Mouse (Mus musculus) embryonic facial prominence, embryonic 13.5 days (tissue): Measurements from ENCODE around the gene Ttc27. TPM values are rescaled to one million over a fixed set of nuclear protein-coding genes. Genes with fewer than 3 reads are reported as not detected.
A peak's percentile ranks its signal among the peaks of the same experiment; 100 is the strongest.

Experiments used
- ATAC-seq: fragments of 200-750 bp; cut with Nextera tagmentation; 2 replicates; pipeline ENCODE4 v1.8.0; 2017; ENCODE audit warnings: low read depth; ENCODE audit not compliant: insufficient number of reproducible peaks, insufficient read depth, low FRiP score, low TSS enrichment
- H3K27ac ChIP-seq: fragments of 300-500 bp; sonication (generic); 2 replicates; pipeline ENCODE4 v1.5.1; 2015; ENCODE audit warnings: moderate library complexity, mild to moderate bottlenecking, inconsistent platforms
- H3K27me3 ChIP-seq: fragments of 300-500 bp; sonication (generic); 2 replicates; pipeline ENCODE4 v1.6.1; 2015; ENCODE audit warnings: mild to moderate bottlenecking, inconsistent platforms
- H3K36me3 ChIP-seq: fragments of 300-500 bp; sonication (generic); 2 replicates; pipeline ENCODE4 v1.6.1; 2015; ENCODE audit warnings: mild to moderate bottlenecking, inconsistent platforms
- H3K4me1 ChIP-seq: fragments of 300-500 bp; sonication (generic); 2 replicates; pipeline ENCODE4 v1.6.1; 2015; ENCODE audit warnings: inconsistent platforms
- H3K4me2 ChIP-seq: fragments of 300-500 bp; sonication (generic); 2 replicates; pipeline ENCODE4 v1.6.1; 2015; ENCODE audit warnings: moderate library complexity, mild to moderate bottlenecking, inconsistent platforms
- H3K4me3 ChIP-seq: fragments of 300-500 bp; sonication (generic); 2 replicates; pipeline ENCODE4 v1.5.1; 2015; ENCODE audit warnings: mild to moderate bottlenecking, inconsistent platforms
- H3K9ac ChIP-seq: fragments of 300-500 bp; sonication (generic); 2 replicates; pipeline ENCODE4 v1.6.1; 2015; ENCODE audit warnings: mild to moderate bottlenecking, inconsistent platforms
- H3K9me3 ChIP-seq: fragments of 300-500 bp; sonication (generic); 2 replicates; pipeline ENCODE4 v1.6.1; 2016; ENCODE audit warnings: inconsistent platforms
- WGBS: fragments of 180-500 bp; shearing (Covaris S2); methylation state at CpG from one replicate; pipeline ENCODE4 v1.1.7; 2015; ENCODE audit warnings: mixed read lengths; 5-methylcytosine and 5-hydroxymethylcytosine counted together
- polyA plus RNA-seq: library from polyadenylated mRNA; unstranded; fragments of >200 nt; fragmentation: Nextera tagmentation; extraction: Ambion mirVana; gene quantifications from 2 replicates; pipeline ENCODE4 v1.2.1, GENCODE M21; 2015

The Ttc27 gene
- polyA plus RNA-seq, 1 experiment from 2014 or later: 29.1 TPM

DNA sequence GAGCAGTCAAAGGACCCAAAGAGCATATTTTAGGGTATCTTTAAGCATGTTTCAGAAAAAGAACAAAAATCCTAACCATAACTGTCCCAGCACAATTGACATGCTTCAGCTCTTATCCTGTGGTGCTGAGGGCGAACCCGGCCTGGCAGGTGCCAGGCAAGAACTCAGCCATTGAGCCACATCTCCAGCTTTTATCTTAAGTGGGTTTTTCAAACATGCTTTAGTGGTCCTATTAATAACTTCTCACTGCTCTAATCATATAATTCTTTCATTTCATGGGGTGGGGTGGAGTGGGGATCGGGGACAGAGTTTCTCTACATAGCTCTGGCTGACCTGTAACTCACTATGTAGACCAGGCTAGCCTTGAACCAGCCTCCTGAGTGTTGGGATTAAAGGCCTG lies 125.1 kb downstream of the Ttc27 start:
- Histone ChIP-seq H3K4me1 (peaks cover 12% of the 10 kb centered on the region), H3K4me2 (no peak overlapping the region), H3K9me3 (0 out of 2 replicates have a peak, but pooled peaks cover 2% of the 10 kb centered on the region), H3K27ac (no peak overlapping the region), H3K9ac (no peak overlapping the region), H3K36me3 (no peaks in the 10 kb centered on the region), H3K4me3 (no peak overlapping the region), H3K27me3 (no peaks in the 10 kb centered on the region)
- 96% methylated on average over 3 of the region's 3 CpGs for WGBS
- no peak for ATAC-seq

DNA sequence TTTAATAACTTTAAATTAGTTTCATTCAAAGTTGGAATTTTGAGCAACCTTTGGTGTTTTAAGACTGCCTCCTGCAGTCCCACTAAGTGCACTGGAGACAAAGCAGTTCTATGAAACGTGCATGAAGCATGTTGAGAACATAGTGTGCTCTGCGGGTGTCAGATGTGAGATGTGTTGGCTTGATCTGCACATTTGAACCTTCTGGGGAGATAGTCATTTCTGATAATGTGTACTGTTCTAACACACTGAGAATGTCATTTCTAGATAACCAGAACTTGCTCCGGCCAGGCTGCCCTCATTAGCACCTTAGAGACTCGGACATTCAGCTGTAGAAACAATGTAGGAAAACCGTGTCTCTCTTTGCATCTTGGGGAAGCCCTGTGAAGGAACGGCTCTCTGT lies 126.0 kb downstream of the Ttc27 start:
- Histone ChIP-seq H3K27me3 (no peaks in the 10 kb centered on the region), H3K36me3 (no peaks in the 10 kb centered on the region), H3K9ac (no peak overlapping the region), H3K4me2 (no peak overlapping the region), H3K4me3 (no peak overlapping the region), H3K9me3 (no peaks in the 10 kb centered on the region), H3K27ac (no peak overlapping the region), H3K4me1 (peaks cover 12% of the 10 kb centered on the region)
- 94% methylated on average over 6 of the region's 6 CpGs for WGBS
- ATAC-seq: no peak

DNA sequence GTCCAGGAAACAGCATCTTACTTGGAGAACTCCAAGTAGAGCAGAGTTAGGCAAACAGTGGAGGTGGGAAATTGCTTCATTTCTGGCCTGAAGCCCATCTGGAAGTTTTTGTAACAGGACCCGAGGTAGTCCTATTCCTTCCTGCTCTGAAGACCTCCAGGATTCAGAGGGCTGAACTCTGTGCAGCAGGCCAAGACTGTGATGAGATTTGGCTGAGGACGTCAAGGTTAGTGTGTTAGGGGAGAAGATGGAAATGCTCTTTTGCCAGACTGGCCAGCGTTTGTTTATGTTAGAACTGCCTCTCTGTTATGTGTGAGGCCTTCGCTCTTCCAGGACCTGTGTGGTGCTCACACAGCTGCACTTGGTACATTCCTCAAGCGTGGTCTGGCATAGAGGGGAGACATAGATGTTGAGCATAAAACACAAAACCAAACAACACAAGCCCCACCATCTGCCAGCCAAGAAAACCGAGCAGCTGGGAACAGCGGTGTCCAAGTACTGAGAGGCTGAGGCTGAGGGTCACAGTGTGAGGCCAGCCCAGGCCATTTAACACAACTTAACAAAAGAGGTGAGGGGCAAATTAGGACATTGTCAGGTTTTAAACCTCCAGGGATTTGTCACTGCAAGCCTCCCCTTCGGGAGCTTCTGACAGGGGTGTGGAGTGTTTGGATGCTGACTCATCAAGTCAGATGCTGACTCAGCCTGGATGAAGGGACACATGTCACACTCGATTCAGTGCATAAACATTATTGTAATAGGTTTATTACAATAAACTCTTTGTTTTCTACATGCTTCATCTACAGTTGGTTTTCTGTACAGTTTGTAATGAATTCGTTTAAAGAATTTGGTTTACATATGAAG lies 128.7 kb downstream of the Ttc27 start:
- Histone ChIP-seq H3K4me1 (peaks cover 12% of the 10 kb centered on the region), H3K9me3 (no peaks in the 10 kb centered on the region), H3K36me3 (no peaks in the 10 kb centered on the region), H3K4me3 (no peak overlapping the region), H3K4me2 (no peak overlapping the region), H3K9ac (no peak overlapping the region), H3K27ac (peak overlapping the region; percentile 35; the same call in 1 of the 2 replicates), H3K27me3 (no peaks in the 10 kb centered on the region)
- 59% methylated on average over 10 of the region's 10 CpGs for WGBS
- ATAC-seq: 0 out of 2 replicates have a peak, but pooled peaks have one; percentile 69

DNA sequence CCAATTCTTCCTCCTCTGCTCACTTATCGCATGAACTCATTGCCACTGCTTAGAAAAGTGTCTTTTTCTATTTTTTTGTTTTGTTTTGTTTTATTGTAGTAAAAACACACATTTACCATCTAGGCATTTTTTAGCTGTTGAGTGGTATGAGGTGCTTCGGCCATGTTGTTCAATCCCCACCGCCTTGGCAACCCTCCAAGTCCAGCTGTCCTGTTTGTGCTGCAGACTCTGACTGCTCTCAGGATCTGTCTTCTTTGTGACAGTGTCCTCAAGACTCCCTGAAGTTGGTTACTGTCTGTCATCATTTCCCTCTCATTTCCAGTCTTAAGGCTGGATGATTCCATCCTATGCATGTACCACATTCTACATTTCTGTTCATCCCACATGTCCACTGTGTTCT lies 132.7 kb downstream of the Ttc27 start:
- Histone ChIP-seq H3K4me3 (no peak overlapping the region), H3K9me3 (no peaks in the 10 kb centered on the region), H3K4me2 (no peak overlapping the region), H3K27me3 (no peaks in the 10 kb centered on the region), H3K27ac (no peak overlapping the region), H3K4me1 (peaks cover 12% of the 10 kb centered on the region), H3K36me3 (no peaks in the 10 kb centered on the region), H3K9ac (no peak overlapping the region)
- no peak for ATAC-seq
- 92% methylated on average over 3 of the region's 3 CpGs for WGBS

DNA sequence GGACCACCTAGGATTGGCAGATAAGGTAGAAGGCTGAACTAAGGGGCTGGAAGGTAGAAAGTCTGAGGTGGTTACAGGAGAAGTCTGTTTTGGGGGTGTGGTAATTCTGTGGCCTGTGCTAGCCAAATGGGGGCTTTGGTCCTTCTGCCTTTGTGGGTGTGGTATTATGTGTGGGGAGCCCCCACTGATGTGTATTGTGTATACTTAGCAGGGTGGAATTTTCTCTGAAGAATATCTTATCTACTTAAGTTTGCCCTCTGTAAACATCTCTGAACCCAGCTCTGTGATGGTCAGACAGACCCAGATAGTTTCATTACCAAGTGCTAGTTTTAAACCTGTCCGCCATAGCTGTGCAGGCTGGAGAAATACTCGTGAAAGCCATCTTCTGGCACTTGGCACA lies 141.8 kb downstream of the Ttc27 start:
- no peak overlapping the region for H3K9ac ChIP-seq
- H3K36me3 ChIP-seq: 0 out of 2 replicates have a peak, but pooled peaks cover 10% of the 10 kb centered on the region
- ATAC-seq: no peak
- no peaks in the 10 kb centered on the region for H3K9me3 ChIP-seq
- 85% methylated on average over 2 of the region's 2 CpGs for WGBS
- H3K4me2 ChIP-seq: no peak overlapping the region
- no peaks in the 10 kb centered on the region for H3K27me3 ChIP-seq
- H3K27ac ChIP-seq: no peak overlapping the region
- H3K4me1 ChIP-seq: peaks cover 28% of the 10 kb centered on the region
- no peak overlapping the region for H3K4me3 ChIP-seq

DNA sequence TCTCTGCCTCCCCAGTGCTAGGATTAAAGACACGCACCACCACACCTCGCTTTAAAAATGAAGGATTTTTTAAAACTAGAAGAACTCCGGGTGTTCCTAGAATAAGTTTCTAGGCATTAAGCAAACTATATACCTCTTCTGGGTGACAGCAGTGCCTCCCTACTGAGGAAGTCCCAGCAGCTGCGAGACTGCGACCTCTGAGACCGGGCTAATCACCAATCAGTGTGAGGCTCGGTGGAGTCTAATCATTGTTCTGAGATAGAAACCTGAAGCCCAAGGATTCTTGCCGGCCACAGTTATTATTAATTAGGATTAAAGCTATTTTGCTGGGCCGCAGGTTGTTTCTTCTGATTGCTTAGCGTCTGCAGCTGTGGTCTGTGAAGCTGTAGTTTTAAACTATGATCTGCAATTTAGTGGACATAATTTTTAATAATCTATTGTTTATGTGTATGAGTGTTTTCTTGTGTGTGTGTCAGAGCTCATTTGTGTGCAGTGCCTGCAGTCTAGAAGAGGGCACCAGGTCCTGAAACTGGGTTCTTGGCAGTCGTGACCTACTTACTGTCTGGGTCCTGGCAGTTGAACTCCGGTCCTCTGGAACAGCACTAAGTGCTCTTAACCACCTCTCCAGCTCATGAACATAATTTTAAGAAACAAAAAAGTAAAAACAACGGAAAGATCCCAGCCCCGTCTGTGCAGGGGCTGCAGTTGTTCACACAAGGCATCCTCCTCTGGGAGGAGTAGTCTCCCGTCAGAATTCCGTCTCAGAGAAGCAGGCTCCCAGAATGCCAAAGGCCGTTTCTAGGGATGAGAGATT lies 142.9 kb downstream of the Ttc27 start:
- H3K4me2 ChIP-seq: no peak overlapping the region
- 52% methylated on average over 17 of the region's 17 CpGs for WGBS
- no peak for ATAC-seq
- no peaks in the 10 kb centered on the region for H3K27me3 ChIP-seq
- no peaks in the 10 kb centered on the region for H3K9me3 ChIP-seq
- H3K4me3 ChIP-seq: no peak overlapping the region
- H3K9ac ChIP-seq: no peak overlapping the region
- 0 out of 2 replicates have a peak, but pooled peaks cover 10% of the 10 kb centered on the region for H3K36me3 ChIP-seq
- H3K4me1 ChIP-seq: peaks cover 28% of the 10 kb centered on the region
- H3K27ac ChIP-seq: no peak overlapping the region

DNA sequence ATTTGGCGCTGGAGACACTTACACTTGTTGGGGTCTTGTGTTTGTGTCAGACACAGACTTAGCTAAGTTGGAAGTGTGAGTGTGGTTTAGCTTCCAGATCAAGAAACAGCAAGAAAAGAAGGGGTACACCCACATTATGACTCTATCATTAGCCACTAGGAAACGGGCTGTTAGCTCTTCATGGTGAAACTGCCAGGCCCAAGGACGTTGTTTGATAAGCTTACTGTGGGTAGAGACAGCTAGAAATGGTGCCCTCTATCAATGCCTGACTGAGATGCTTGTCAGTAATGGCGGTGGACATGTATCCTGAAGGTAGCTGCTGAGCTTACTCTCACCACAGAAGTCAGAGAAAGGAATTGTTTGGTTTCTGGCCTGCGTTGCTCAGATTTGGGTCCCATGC lies 146.3 kb downstream of the Ttc27 start:
- Histone ChIP-seq H3K4me1 (peaks cover 48% of the 10 kb centered on the region), H3K9ac (no peak overlapping the region), H3K4me3 (no peak overlapping the region), H3K4me2 (no peak overlapping the region), H3K27me3 (no peaks in the 10 kb centered on the region), H3K36me3 (0 out of 2 replicates have a peak, but pooled peaks cover 5% of the 10 kb centered on the region), H3K9me3 (no peaks in the 10 kb centered on the region), H3K27ac (no peak overlapping the region)
- no peak for ATAC-seq
- 92% methylated on average over 5 of the region's 5 CpGs for WGBS

DNA sequence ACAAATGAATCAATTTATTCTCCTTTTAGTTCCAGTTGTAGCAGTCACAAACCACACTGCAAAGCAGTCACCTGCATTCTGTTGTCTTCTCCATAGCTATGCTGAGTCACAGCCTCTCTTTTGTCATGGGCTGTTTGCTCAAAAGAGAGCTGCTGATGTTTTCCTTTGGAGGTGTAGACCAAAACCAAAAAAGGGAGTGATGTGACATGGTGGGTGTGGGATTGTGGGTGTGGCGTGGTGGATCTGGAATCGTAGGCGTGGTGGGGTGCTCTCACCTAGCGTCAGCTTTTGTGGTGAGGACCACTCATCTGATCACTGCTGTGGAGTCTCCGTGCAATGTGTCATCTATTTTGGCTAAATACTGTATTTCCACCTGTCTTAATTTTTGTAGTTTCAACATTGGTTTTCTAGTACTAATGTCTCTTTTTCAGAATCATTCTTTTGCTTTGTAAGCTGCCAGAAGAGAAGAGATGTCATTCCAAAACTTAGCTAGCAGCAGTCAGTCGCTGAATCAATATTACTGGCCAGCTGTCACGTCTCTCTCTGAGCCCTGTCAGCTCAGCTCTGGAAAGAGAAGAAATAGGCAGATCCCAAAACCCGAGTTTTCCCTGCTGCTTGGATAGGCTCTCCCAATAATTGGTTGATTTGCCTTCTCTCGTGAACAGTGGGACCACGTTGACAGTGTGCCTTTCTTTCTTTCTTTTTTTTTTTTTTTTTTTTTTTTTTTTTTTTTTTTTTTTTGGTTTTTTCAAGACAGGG lies 147.4 kb downstream of the Ttc27 start:
- H3K4me2 ChIP-seq: no peak overlapping the region
- H3K4me1 ChIP-seq: peaks cover 59% of the 10 kb centered on the region
- WGBS: 85% methylated on average over 10 of the region's 10 CpGs
- no peak overlapping the region for H3K9ac ChIP-seq
- no peaks in the 10 kb centered on the region for H3K27me3 ChIP-seq
- ATAC-seq: no peak
- H3K27ac ChIP-seq: no peak overlapping the region
- no peaks in the 10 kb centered on the region for H3K9me3 ChIP-seq
- 0 out of 2 replicates have a peak, but pooled peaks cover 5% of the 10 kb centered on the region for H3K36me3 ChIP-seq
- no peak overlapping the region for H3K4me3 ChIP-seq

DNA sequence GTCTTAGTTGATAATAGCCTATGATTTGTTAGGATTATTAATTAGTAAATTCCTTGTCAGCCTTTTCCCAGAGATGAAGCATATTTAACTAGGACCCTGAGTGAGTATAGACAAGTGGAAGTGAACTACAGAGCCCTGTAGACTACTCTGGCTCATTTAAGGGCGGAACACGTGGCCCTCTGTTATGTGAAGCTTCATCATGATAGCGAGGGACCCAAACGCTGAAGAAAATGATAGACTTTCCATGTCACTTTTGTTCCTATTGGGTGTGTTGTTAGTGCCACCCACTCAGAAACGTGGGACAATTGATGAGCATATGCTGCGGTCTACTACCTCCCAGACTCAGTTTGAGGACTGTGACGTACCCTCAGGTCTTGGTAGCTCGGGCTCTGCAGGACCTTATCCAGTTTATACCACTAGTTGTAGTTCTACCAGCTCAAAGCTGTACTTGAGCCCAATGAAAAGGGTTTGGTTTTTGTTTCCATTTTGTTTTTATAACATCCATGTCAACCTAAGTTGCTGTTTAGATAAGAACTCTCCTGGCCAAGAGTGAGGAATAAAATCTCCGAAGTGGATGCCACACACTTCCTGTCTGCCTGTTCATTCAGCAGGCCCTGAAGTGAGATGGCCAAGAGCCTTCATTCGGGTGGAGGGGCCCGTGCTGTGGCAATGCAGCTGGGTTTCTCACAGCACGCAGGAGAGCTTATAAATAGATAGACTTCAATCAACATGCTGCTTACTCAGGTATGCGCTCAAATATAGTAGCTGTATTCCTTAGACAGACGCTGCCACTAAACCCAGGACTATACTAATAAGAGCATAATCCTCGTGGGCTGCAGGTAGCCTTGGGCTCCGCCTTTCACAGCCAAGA lies 148.4 kb downstream of the Ttc27 start:
- no peak for ATAC-seq
- no peaks in the 10 kb centered on the region for H3K27me3 ChIP-seq
- no peak overlapping the region for H3K9ac ChIP-seq
- 80% methylated on average over 16 of the region's 16 CpGs for WGBS
- H3K36me3 ChIP-seq: 0 out of 2 replicates have a peak, but pooled peaks cover 5% of the 10 kb centered on the region
- H3K4me1 ChIP-seq: peaks cover 64% of the 10 kb centered on the region
- H3K4me2 ChIP-seq: no peak overlapping the region
- H3K4me3 ChIP-seq: no peak overlapping the region
- peak overlapping the region; percentile 60 for H3K27ac ChIP-seq
- no peaks in the 10 kb centered on the region for H3K9me3 ChIP-seq

DNA sequence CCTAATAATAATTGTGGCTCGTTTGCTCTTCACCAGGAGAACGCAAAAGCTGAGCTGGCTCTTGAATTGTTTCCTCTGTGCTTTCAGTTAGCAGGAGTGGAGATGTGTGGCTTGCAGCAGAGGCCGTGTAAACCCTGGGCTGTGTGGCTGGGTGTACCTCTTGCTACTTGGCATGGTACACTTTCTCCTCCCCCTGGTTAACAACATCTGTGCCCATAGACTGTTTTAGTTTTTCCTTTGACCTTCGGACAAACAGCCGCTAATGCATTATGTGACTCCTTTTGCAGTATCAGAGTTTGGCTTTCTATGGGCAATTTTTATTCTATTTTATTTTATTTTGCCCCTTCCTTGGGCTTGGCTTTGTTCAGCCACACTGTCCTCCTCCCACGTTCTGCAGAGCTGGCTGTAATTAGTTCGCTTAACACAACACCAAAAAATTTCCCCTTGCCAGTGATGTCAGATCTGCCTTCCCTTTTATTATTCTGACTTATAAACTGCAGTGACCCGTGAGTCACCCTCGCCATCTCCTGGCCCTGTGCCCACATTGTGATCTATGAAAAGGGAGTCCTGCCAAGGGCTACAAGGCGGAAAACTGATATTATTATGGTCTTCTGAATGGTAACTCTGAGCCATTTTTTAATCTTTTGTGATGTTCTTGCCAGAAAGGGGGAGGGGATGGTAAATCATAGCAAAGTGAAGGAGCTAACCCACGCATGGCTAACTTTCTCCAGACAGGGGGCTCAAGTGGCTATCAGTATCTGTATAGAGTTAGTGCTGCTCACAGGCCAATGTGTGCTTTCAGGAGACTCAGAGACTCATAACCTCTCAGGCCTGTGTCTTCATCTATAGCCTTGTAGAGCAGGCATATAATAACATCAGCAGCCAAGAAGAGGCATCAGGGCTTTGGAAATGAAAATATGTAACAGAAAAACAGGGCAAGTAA lies 149.3 kb downstream of the Ttc27 start:
- 40% methylated on average over 11 of the region's 11 CpGs for WGBS
- ATAC-seq: peak; percentile 53; the same call in 1 of the 2 replicates
- Histone ChIP-seq H3K9me3 (no peaks in the 10 kb centered on the region), H3K27me3 (no peaks in the 10 kb centered on the region), H3K27ac (peak overlapping the region; percentile 60), H3K4me1 (peaks cover 67% of the 10 kb centered on the region), H3K9ac (no peak overlapping the region), H3K36me3 (0 out of 2 replicates have a peak, but pooled peaks cover 5% of the 10 kb centered on the region), H3K4me3 (no peak overlapping the region), H3K4me2 (no peak overlapping the region)
